Mouse (Mus musculus): ENCODE data around the gene Nhsl1. TPM values are rescaled to one million over a fixed set of nuclear protein-coding genes. Genes with fewer than 3 reads are reported as not detected.

Gene Nhsl1
- 3.0 TPM for polyA plus RNA-seq (2012; fragmentation: generic; extraction: Trizol)
- long read RNA-seq, experiment 1, partial matches to known transcripts, result 1 of 3 reads
- long read RNA-seq, experiment 1, other reads (novel, unspliced or antisense), result 2 of 3 reads
- long read RNA-seq, experiment 2, partial matches to known transcripts, result 6 of 9 reads
- long read RNA-seq, experiment 2, other reads (novel, unspliced or antisense), result 3 of 9 reads

DNA sequence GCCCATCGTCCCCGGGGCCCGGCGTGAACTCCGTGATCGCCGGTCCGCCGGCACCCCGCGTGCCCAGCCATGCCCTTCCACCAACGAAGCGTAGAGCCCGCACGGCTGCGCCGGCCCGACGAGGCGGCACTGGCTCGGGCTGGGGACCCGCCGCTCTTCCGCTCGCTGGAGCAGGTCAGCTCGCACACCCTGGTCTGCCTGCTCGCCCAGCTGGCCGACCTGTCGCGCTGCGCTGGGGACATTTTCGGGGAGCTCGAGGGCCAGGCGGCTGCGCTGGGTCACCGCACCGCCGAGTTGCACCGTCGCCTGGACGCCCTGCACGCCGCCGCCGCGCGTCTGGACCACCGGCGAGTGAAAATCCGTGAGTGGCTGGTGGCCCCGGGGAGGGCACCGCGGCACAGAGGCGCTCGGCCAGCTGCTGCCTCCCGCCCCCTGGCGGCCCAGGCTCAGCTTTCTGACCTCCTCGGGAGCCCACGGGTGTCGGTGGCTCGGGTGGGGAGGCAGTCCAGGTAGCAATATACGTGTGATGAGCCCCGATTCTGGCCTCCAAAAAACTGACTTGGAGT, at the start of gene Nhsl1:
Nhsl1 (plus strand) TSS at position 70 of the 566 bp plus-strand sequence.
- H3K79me3 ChIP-seq (ENCODE audit: low read depth), result no peaks in the 10 kb centered on the region
- no peaks in the 10 kb centered on the region for H3K27me3 ChIP-seq (ENCODE audit: control insufficient read depth, insufficient read depth, insufficient read length)
- H3K36me3 ChIP-seq (ENCODE audit: control insufficient read depth, insufficient read depth), result no peaks in the 10 kb centered on the region
- H3K4me3 ChIP-seq (ENCODE audit: insufficient read depth, poor library complexity, severe bottlenecking), result peak within 1 kb of the TSS; percentile 60
- no peak for TF ChIP-seq MYOG (IDR thresholded peaks at IDR 0.05; ENCODE audit: control insufficient read depth, extremely low read depth, insufficient read length)
- peak; percentile 87 for TF ChIP-seq CTCF (IDR thresholded peaks at IDR 0.05; ENCODE audit: control insufficient read depth, insufficient read depth, insufficient read length)
- H3K79me2 ChIP-seq (ENCODE audit: control insufficient read depth, insufficient read depth), result no peaks in the 10 kb centered on the region
- peak within 1 kb of the TSS; percentile 77 for H3ac ChIP-seq (ENCODE audit: control insufficient read depth, insufficient read length, low read depth)

DNA sequence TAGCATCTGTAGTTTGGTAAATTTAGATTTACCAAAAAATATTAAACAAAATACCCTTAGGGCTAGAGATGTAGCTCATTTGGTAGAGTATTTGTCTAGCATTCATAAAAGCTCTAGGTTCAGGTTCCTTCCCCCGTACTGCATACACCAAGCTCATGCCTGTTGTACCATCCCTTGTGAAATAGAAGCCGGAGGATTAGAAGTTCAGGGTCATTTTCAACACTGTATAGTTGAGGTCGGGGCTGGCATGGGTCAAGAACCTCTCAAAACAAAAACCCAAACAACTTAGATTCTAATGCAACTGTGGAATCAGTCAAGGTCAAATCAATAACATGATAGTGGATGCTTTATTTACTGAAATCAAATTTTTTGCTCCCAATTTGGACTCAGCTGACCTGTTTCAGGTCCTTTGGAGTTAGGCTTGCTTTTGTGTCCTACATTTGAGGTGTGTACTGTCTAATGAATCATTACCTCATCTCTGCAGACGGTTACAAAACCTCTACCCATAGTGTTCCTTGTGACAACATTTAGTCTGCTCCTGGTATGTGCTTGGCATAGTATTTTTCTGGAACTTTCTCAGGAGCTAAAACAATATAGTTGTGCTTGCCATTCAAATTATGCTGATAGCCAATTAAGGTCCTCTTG, 42.6 kb upstream of the Nhsl1 start:
- Histone ChIP-seq H3K27me3 (ENCODE audit: control insufficient read depth, insufficient read depth, insufficient read length) (no peaks in the 10 kb centered on the region), H3K4me3 (ENCODE audit: insufficient read depth, poor library complexity, severe bottlenecking) (no peak overlapping the region), H3K79me2 (ENCODE audit: control insufficient read depth, insufficient read depth) (no peaks in the 10 kb centered on the region), H3K79me3 (ENCODE audit: low read depth) (no peaks in the 10 kb centered on the region), H3K36me3 (ENCODE audit: control insufficient read depth, insufficient read depth) (no peaks in the 10 kb centered on the region), H3ac (ENCODE audit: control insufficient read depth, insufficient read length, low read depth) (no peak overlapping the region)
- TF ChIP-seq FOSL1 (IDR thresholded peaks at IDR 0.05; ENCODE audit: insufficient read depth, low read length, poor library complexity, severe bottlenecking) (no peak), CTCF (IDR thresholded peaks at IDR 0.05; ENCODE audit: control insufficient read depth, insufficient read depth, insufficient read length) (no peak), MYOD1 (IDR thresholded peaks at IDR 0.05; ENCODE audit: control insufficient read depth, insufficient read length, low read depth) (no peak), MYOG (IDR thresholded peaks at IDR 0.05; ENCODE audit: control insufficient read depth, extremely low read depth, insufficient read length) (no peak)

DNA sequence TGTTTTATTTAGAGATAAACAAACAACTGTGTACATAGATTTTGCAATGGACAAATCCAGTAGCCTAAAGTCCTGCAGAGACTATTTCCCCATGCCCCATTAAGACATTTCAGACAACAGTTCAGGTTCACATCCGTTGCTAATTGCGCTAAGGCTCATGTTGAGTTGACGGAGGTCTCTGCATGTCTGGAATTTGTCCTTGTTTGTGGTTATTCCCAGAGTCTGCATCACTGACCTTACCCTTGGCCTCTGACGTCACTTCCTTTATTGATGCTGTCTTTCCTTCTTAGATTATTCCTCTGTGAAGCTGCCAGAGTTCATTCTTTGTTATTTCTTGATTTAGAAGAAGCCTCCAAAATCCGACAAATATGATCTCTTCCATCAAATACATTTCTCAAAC, 34.8 kb upstream of the Nhsl1 start:
- Histone ChIP-seq H3K27me3 (ENCODE audit: control insufficient read depth, insufficient read depth, insufficient read length) (no peaks in the 10 kb centered on the region), H3K79me3 (ENCODE audit: low read depth) (no peaks in the 10 kb centered on the region), H3ac (ENCODE audit: control insufficient read depth, insufficient read length, low read depth) (no peak overlapping the region), H3K79me2 (ENCODE audit: control insufficient read depth, insufficient read depth) (no peaks in the 10 kb centered on the region), H3K36me3 (ENCODE audit: control insufficient read depth, insufficient read depth) (no peaks in the 10 kb centered on the region), H3K4me3 (ENCODE audit: insufficient read depth, poor library complexity, severe bottlenecking) (no peak overlapping the region)
- TF ChIP-seq USF1 (IDR thresholded peaks at IDR 0.05; ENCODE audit: low read depth) (no peak), FOSL1 (IDR thresholded peaks at IDR 0.05; ENCODE audit: insufficient read depth, low read length, poor library complexity, severe bottlenecking) (no peak), MYOG (IDR thresholded peaks at IDR 0.05; ENCODE audit: control insufficient read depth, extremely low read depth, insufficient read length) (no peak), MYOD1 (IDR thresholded peaks at IDR 0.05; ENCODE audit: control insufficient read depth, insufficient read length, low read depth) (no peak), CEBPB (IDR thresholded peaks at IDR 0.05; ENCODE audit: low read depth) (no peak), MAX (IDR thresholded peaks at IDR 0.05) (no peak)

DNA sequence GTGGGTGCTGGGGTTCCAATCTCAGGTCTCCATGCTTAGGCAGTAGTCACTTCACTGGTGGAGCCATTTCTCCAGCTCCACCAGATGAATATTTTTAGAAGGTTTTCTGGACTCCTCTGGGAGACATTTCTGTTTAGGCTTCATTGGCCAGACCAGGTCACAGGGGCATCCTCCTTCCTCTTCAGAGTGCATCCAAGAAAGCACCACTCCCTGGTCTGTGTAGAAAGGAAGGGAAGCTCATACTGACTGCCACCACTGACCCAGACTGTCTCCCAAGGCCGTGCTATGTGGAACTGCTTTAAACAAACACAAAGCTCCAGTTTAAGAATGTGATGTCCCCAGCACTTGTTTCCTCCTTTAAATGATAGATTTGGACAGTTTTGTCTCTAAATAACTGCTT, 29.3 kb upstream of the Nhsl1 start:
- Histone ChIP-seq H3K27me3 (ENCODE audit: control insufficient read depth, insufficient read depth, insufficient read length) (no peaks in the 10 kb centered on the region), H3K4me3 (ENCODE audit: insufficient read depth, poor library complexity, severe bottlenecking) (no peak overlapping the region), H3K36me3 (ENCODE audit: control insufficient read depth, insufficient read depth) (no peaks in the 10 kb centered on the region), H3ac (ENCODE audit: control insufficient read depth, insufficient read length, low read depth) (no peak overlapping the region), H3K79me2 (ENCODE audit: control insufficient read depth, insufficient read depth) (no peaks in the 10 kb centered on the region), H3K79me3 (ENCODE audit: low read depth) (no peaks in the 10 kb centered on the region)
- TF ChIP-seq MAX (IDR thresholded peaks at IDR 0.05), result no peak
- no peak for TF ChIP-seq CEBPB (IDR thresholded peaks at IDR 0.05; ENCODE audit: low read depth)
- TF ChIP-seq CTCF (IDR thresholded peaks at IDR 0.05; ENCODE audit: control insufficient read depth, insufficient read depth, insufficient read length), result no peak
- no peak for TF ChIP-seq MYOD1 (IDR thresholded peaks at IDR 0.05; ENCODE audit: control insufficient read depth, insufficient read length, low read depth)

DNA sequence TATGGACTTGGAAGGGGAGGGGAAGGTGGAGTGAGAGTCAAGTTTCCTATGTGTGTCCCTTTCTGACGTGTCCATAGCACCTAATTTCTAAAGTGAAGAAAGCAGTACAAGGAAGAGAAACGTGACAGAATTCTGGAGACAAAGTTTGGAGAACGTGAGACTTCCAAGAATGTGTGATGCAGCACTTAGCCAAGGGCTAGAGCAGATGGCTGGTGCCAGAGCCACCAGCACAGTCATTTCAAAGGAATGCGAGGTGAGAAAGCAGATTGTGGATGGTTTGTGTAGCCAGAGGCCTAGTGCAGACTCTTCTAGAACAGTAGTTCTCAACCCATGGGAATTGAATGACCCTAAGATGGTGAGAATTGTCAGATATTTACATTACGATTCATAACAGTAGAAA, 13.7 kb upstream of the Nhsl1 start:
- no peak overlapping the region for H3K4me3 ChIP-seq (ENCODE audit: insufficient read depth, poor library complexity, severe bottlenecking)
- no peak for TF ChIP-seq CEBPB (IDR thresholded peaks at IDR 0.05; ENCODE audit: low read depth)
- no peaks in the 10 kb centered on the region for H3K79me3 ChIP-seq (ENCODE audit: low read depth)
- H3ac ChIP-seq (ENCODE audit: control insufficient read depth, insufficient read length, low read depth), result no peak overlapping the region
- no peaks in the 10 kb centered on the region for H3K36me3 ChIP-seq (ENCODE audit: control insufficient read depth, insufficient read depth)
- no peaks in the 10 kb centered on the region for H3K27me3 ChIP-seq (ENCODE audit: control insufficient read depth, insufficient read depth, insufficient read length)
- H3K79me2 ChIP-seq (ENCODE audit: control insufficient read depth, insufficient read depth), result no peaks in the 10 kb centered on the region

DNA sequence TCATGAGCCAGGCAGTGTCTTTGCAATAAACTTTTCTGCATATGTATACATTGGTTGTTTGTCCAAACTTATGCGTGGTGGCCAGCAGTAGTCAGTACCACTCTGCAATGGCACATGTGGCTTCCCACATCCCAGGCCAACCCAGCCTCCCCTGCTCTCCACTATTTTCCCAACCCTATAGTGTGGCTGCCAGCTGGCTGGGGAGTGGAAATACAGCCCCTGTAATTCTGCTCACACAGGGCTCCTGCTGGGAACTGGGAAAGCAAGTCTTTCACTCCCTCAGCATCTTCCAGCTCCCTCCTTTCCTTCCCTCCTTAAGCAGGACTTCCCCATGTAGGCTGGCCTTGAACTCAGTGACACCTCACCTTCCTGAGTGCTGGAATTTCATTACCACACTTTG, 3.7 kb upstream of the Nhsl1 start:
- no peak for TF ChIP-seq USF1 (IDR thresholded peaks at IDR 0.05; ENCODE audit: low read depth)
- TF ChIP-seq MYOG (IDR thresholded peaks at IDR 0.05; ENCODE audit: control insufficient read depth, extremely low read depth, insufficient read length), result no peak
- no peak for TF ChIP-seq MAX (IDR thresholded peaks at IDR 0.05)
- H3ac ChIP-seq (ENCODE audit: control insufficient read depth, insufficient read length, low read depth), result no peak overlapping the region
- H3K79me3 ChIP-seq (ENCODE audit: low read depth), result no peaks in the 10 kb centered on the region
- no peak overlapping the region for H3K4me3 ChIP-seq (ENCODE audit: insufficient read depth, poor library complexity, severe bottlenecking)
- no peaks in the 10 kb centered on the region for H3K27me3 ChIP-seq (ENCODE audit: control insufficient read depth, insufficient read depth, insufficient read length)
- no peaks in the 10 kb centered on the region for H3K79me2 ChIP-seq (ENCODE audit: control insufficient read depth, insufficient read depth)
- no peaks in the 10 kb centered on the region for H3K36me3 ChIP-seq (ENCODE audit: control insufficient read depth, insufficient read depth)

All from C2C12 (cell line).